Mouse (Mus musculus) CD8-positive naive resting alpha-beta T cell, adult 2 months (primary cell): ENCODE results near the gene AI837181.

Source experiments
- DNase-seq, 2 experiments: peaks; one replicate each; pipeline ENCODE4 v3.0.0; 2022; ENCODE audit warnings: low read depth in 2 of 2, low spot score in 2 of 2

The AI837181 gene

DNA sequence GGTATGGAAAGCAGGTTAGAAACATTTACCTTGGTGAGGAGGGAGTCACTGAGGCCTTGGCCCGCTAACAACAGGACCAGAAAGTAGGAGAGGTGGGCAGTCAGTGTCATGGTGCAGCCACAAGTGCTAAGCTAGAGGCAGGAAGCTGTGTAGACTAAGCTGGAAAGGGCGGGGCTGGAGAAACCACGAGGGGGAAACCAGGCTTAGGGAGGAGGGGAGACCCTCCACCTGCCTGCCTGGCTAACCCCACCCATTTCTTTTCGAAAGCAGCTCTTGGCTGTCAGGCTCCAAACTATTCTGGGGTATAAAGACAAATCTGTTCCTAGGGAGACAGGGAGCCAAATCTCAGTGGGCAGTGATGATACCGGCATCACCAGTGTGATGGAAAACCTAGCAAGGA lies 43.4 kb downstream of the AI837181 start, which contains the start of gene Ctsw:
Ctsw (minus strand) TSS at position 134 of the 400 bp plus-strand sequence.
- DNase-seq, result peak; percentile 49 to 63

DNA sequence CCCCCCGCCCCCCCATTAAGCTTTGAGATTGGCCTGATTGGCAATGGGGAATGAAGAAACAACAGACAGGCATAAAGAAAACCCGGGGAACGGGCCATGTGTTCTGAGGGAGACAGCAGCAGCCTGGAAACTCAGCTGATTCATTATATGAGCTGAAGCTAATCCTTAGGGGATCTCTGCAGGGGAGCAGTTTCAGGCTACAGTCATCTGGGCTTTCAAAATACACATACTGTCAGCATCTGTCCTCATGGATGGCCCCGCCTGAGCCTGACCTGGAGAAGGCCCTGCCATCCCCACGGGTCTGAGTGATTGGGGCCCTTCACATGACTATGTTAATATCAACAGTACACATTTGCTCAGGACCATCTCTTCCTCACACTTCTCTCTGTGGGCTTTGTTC lies 46.9 kb downstream of the AI837181 start:
- no peak for DNase-seq

DNA sequence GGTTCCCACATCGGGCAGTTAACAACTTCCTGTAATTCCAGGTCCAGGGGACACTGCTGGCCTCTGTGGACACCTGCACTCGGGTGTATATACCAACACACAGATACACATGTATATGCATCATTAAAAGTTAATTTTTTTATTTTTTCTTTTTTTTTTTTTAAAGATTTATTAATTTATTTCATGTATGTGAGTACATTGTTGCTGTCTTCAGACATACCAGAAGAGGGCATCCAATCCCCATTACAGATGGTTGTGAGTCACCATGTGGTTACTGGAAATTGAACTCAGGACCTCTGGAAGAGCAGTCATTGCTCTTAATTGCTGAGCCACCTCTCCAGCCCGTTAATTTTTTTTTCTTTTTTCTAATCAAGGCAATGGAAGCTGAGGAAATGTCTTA lies 47.9 kb downstream of the AI837181 start:
- DNase-seq, result no peak

DNA sequence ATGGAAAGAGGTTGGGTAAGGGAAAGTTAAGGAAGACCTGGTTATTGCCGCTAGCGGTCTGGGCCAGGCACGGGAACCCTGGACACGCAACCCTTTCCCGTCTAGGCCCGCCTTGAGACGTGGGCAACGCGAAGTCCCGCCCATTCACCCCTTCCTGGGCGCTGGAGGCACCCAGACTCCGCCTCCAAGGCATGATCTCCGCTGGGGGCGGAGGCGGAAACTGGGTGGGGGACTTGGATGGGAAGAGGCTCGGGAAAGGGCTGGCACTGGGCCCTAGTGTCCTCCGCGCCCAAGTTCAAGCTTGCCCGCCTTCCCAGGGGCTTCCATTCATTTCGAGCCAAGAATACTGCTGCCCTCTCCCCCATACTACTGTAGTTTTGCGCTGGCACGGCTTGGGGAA lies 48.8 kb downstream of the AI837181 start, which contains the start of gene Efemp2:
Efemp2 (plus strand) TSS at position 235 of the 400 bp plus-strand sequence.
- DNase-seq, result peak in 1 of 2 experiments; percentile 20

DNA sequence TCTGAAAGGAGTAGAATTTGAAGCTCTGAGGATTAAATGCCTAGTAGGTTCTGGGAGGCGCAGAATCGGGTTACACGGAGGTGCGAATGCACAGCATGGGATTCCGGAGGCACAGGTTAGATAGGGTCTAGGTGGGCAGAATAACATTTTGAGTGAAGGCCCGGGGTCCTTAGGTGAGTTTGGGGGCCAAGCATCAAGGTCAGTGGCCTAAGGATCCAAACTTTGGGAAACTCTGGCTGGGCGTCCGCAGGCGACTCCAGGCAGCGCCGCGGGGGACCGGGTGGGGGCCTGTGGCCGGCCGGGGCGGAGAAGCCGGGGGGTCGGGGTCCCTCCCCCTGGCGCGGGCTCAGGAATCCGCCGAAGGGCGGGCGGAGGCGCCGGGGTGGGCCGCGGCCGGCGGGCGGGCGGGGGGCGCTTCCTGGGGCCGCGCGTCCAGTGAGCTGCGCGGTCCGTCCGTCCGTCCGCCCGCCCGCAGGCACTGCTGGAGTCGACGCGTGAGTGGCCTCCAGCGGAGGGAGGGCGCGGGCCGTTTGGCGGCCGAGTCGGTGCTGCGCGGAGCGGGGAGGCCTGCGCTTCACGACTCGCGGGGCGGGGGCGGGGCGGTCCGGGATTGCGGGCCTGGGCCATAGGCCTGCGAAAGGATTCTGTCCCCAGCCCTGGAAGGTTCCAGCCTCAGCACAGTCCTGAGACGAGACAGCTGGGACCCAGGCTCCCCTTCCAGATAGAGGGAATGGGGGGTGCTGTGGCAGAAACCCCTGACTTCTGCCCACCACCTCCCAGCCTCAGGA lies 49.5 kb downstream of the AI837181 start:
- no peak for DNase-seq

DNA sequence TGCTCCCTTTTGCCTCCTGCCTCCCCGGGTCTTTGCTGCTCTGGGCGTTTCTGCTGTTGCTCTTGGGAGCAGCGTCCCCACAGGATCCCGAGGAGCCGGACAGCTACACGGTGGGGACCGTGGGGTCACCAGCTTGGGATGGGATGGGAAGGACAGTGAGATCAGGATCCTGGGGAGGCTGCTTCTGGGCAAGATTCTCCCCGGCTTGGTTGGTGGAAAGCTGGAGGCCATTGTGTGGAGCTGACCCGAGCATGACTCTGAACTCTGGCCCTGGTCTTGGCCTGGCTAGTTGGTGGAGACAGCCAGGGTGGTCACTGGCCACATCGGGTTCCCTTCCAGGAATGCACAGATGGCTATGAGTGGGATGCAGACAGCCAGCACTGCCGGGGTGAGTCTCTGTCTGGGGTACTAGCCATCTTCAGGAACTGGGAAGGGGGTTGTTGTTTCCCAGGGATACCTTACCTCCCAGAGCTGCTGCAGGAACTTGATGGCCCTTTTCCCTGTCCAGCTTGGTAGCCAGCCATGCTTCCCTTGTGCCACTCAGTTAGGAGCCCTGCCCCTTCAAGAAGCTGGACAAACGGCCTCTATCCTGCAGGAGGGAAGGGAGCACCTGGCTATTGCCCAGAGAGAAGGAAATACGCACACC lies 50.2 kb downstream of the AI837181 start:
- no peak for DNase-seq
